Mouse (Mus musculus) gastrocnemius, adult 18-20 months (tissue): ENCODE results near the gene Npas2. TPM values are rescaled to one million over a fixed set of nuclear protein-coding genes. Genes with fewer than 3 reads are reported as not detected.

Source experiments
- DNase-seq: peaks from one replicate; pipeline ENCODE4 v3.0.0; 2021; ENCODE audit warnings: low spot score
- total RNA-seq, 2 experiments: library from RNA; stranded (reverse); gene quantifications; 2 replicates each; pipeline ENCODE4 v1.2.3; 2021

The Npas2 gene
- total RNA-seq, 2 experiments from 2014 or later, result 1.8 to 3.2 TPM

DNA sequence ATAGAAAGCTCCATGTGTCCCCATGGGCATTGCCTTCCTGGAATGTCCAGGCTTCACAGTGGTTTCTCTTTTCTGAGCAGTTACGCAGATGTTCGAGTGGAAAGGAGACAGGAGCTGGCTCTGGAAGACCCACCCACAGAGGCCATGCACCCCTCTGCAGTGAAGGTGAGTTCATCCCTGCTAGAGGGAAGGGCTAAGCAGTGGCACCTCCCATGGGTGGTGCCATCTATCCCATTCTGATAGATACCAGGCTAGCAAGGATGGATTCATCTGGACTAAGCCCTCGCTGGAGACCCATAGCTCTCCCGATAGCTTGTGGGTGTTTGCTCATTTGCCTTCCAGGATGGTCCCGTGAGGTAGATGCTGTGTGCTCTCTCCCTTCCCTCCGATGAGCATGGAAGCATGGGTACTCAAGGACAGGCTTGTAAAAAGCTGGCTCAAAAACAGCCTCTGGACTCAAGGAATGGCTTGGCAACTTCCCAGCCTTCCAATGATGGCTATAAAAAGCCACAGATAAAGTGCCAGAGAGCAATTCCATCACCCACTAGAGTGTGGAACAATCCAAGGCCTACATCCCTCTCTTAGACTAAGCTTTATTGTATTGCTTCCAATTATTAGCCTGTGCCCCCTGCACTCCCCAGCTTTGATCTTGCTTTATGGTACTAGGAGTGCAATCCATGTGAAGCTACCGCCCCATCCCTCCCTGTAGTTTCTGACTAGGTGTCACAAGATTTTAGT lies 137.5 kb downstream of the Npas2 start:
- no peak for DNase-seq

DNA sequence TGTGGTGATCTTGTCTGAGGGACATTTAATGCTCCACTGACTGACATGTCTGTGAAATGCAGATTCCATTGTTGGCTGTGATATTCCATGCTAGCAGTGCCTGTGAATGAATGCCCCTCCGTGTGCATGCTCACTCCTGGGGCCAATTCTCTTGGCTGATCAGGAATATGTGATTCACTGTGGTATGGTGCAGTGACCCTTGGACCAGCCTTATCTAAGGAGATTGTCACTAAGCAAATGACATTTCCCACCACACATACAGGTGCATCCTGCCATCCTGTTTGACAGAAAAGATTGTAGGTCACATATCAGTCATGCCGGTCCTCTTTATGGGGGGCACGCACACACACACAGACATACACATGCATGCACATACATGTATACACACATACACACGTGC lies 138.9 kb downstream of the Npas2 start:
- DNase-seq, result no peak

- no peak for DNase-seq
Measured at GRCm38 (mm10) chr1:39335561-39336196, 142.1 kb downstream of the Npas2 start.

DNA sequence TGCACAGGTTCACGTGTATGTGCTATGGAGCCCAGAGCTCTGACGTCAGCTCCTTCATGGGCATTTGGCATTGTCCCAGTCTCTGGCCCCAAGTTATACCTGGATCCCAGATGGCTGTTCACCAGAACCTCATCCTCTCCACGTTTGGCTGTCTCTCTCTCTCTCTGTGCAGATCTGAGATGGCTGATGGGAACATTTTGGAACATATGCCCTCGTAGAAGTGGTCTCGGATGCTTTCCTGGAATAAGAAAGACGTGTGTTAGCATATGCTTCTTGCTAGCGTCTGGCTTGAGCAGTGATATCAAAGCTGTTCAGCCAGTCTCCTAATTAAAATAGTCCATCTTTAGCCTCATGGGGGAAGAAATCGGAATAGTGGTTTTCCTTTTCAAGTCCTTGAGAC lies 143.3 kb downstream of the Npas2 start:
- no peak for DNase-seq

GRCm38 (mm10) chr1:39338831-39339230 lies 145.3 kb downstream of the Npas2 start:
- no peak for DNase-seq

DNA sequence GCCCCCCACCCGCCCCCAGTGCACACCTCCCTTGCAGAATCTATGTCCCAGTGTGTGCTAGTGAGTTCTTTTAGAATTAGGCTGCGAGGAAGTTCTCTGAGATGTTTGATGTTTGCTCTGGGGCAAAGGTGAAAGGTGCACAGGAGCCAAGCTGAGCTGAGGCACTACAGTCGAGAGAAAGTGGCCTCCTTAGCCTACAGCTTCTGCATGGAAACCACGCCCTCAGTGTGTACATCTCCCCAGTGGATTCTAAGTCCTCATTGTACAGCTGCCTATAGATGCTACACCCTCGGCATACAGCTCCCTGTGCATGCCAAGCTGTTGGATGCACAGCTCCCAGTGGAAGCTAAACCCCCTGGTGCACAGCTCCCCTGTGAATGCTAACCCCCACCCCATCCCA lies 145.9 kb downstream of the Npas2 start:
- DNase-seq, result no peak

DNA sequence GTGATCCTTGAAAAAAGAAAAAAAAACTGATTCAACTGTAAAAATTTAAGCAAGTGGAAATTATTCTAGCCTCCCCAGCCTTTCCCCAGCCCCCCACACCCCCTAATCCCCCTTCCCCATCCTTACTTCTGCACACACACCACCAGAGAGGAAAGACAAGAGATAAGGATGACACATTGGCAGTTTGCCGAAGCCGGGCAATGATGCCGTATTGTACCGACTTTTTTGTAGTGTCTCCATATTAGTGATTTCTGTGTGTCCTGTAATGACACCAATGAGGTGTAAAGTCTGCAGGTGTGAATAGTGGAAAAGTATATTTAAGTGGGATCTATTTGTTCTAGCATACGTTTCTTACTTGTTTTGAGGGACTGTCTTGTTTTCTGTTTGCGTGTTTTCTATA lies 146.6 kb downstream of the Npas2 start:
- no peak for DNase-seq

GRCm38 (mm10) chr1:39340647-39341046 lies 147.1 kb downstream of the Npas2 start:
- DNase-seq, result peak; percentile 62

GRCm38 (mm10) chr1:39341807-39342206 lies 148.3 kb downstream of the Npas2 start:
- no peak for DNase-seq

- no peak for DNase-seq
Measured at GRCm38 (mm10) chr1:39343242-39343641, 149.7 kb downstream of the Npas2 start.

DNA sequence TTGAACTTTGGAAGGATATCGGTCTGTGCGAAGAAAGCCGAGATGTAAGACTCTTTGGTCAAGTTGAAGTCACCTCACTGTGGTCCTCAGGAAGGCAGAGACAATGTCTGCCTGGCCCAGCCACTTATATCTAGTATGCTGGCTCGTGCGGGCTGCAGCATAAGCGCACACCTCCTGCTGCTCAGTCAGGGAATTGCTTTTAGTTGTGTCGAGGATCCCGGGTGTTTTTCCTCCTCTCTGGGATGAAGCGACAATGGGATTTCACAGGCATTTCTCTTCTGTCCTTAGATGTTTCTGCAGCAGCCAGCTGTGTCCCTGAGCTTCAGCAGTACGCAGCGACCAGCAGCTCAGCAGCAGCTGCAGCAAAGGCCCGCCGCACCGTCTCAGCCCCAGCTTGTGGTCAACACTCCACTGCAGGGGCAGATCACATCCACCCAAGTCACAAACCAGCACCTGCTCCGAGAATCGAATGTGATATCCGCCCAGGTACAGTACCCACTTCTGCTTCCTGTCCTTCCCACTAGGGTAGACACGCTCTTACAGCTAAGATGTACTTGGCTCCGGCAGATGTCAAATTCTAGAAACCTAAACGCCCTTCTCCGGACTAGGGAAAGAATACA lies 151.6 kb downstream of the Npas2 start:
- no peak for DNase-seq

GRCm38 (mm10) chr1:39349001-39349400 lies 155.5 kb downstream of the Npas2 start:
- DNase-seq, result peak; percentile 66

- no peak for DNase-seq
Measured at GRCm38 (mm10) chr1:39349427-39349826, 155.9 kb downstream of the Npas2 start.

GRCm38 (mm10) chr1:39361754-39362514 lies 168.4 kb downstream of the Npas2 start:
- DNase-seq, result no peak

DNA sequence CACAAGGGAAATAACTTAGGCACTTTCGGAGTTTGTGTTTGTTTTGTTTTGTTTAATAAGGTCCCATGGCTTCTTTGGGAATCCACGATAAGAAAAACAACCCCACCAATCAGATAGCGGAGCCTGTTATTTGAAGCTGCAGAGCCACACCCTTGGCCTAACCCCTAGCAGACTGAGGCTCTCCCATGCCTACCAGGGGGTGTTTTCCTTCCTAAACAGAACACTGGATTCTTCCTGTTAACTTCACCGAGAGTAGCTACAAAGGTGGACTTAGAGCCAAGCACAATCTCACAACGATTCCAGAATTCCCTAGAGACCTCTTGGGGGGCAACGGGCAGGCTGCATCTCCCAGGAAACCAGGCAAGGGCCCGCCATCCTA lies 169.0 kb downstream of the Npas2 start:
- DNase-seq, result no peak

GRCm38 (mm10) chr1:39365562-39365961 lies 172.0 kb downstream of the Npas2 start:
- no peak for DNase-seq

GRCm38 (mm10) chr1:39367045-39367444 lies 173.5 kb downstream of the Npas2 start:
- no peak for DNase-seq

DNA sequence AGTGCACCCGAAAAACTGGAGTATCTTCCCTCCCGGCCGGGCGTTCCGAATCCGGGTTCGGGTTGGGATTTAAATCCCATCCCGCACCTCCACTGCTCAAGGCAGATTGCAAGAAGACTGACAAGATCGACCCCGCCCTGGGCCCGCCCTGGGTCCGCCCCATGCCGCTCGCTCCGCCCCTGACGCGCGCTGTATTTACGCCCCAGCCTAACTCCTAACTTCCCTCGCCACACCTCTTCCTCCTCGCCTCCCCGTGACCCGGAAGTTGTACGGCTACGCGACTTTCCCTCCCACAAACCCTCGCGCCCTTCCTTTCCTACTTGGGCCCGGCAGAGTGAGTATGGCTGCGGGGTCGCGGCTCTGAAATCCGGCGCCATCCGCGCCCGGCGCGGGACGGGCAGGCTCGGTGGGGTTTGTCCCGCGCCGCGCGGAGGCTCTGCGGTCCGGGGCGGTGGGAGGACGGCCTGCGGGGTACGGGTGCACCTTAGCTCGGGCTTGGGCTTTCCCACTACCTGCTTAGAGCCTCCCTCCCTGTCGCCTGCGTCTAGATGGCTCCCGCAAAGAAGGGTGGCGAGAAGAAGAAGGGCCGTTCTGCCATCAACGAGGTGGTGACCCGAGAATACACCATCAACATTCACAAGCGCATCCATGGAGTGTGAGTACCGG lies 174.2 kb downstream of the Npas2 start, which contains the start of gene Rpl31:
TSS of gene Rpl31 (plus strand) at position 242 of the 666 bp plus-strand sequence.
- DNase-seq, result peak; percentile 99

DNA sequence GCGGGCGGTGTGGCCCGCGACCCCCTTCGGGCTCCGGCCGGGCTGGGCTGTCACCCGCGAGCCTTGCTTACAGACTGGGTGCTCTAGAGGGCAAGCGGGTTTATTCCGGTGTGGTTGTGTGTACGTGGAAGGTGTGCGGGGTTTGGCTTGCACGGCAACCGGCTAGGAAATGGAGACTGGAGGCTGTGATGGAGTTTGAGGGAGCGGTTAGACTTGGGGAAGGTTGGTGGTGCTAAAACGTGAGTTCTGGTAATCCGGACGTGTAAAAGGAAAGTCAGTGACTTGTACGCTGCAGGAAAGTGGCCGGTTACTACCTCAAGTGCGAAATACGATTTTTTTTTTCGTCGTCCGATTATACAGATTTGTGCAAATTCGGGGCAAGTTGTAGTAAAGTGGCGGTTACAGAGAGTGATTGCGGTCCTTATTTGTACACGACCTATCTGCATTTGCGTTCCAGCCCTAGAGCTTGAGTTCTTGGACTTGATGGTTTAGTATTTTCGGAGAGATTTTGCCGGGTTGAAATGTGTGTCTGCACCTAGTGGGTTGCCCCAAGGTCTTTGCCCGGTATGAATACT lies 174.8 kb downstream of the Npas2 start:
- no peak for DNase-seq

GRCm38 (mm10) chr1:39370431-39370830 lies 176.9 kb downstream of the Npas2 start:
- no peak for DNase-seq

GRCm38 (mm10) chr1:39372220-39372843 lies 178.8 kb downstream of the Npas2 start:
- DNase-seq, result no peak
